Mouse (Mus musculus): Measurements from ENCODE around the gene Senp7. TPM values are rescaled to one million over a fixed set of nuclear protein-coding genes. Genes with fewer than 3 reads are reported as not detected.
"Not testable (repeated sequence)": the region's sequence is repeated elsewhere in the genome, so short reads cannot be mapped to it uniquely, and the experiment has no call there.

Senp7 gene
- total RNA-seq, 2 experiments from 2014 or later, result 18.8 to 29.1 TPM

- peak; percentile 13 for DNase-seq
Observed at GRCm38 (mm10) chr16:56134149-56134548, 86.0 kb downstream of the Senp7 start.

GRCm38 (mm10) chr16:56137672-56138071, 89.5 kb downstream of the Senp7 start:
- DNase-seq, result not testable (repeated sequence)

- no peak for DNase-seq
Observed at GRCm38 (mm10) chr16:56139921-56140320, 91.8 kb downstream of the Senp7 start.

- DNase-seq, result no peak
Observed at GRCm38 (mm10) chr16:56144876-56145555, 96.9 kb downstream of the Senp7 start.

- DNase-seq, result no peak
Observed at GRCm38 (mm10) chr16:56147679-56148078, 99.5 kb downstream of the Senp7 start.

GRCm38 (mm10) chr16:56163466-56163865, 115.3 kb downstream of the Senp7 start:
- DNase-seq, result peak; percentile 16

- DNase-seq, result no peak
Observed at GRCm38 (mm10) chr16:56170247-56170646, 122.1 kb downstream of the Senp7 start.

- peak; percentile 30 for DNase-seq
Observed at GRCm38 (mm10) chr16:56175867-56176581, 127.9 kb downstream of the Senp7 start.

- no peak for DNase-seq
Observed at GRCm38 (mm10) chr16:56186863-56187262, 138.7 kb downstream of the Senp7 start.

GRCm38 (mm10) chr16:56188198-56188597, 140.1 kb downstream of the Senp7 start:
- no peak for DNase-seq

- no peak for DNase-seq
Observed at GRCm38 (mm10) chr16:56204051-56204450, 155.9 kb downstream of the Senp7 start, which contains the start of gene Impg2. TSS of gene Impg2 (plus strand) at chr16:56204313.

- DNase-seq, result no peak
Observed at GRCm38 (mm10) chr16:56212740-56213139, 164.6 kb downstream of the Senp7 start.

- no peak for DNase-seq
Observed at GRCm38 (mm10) chr16:56227686-56228085, 179.5 kb downstream of the Senp7 start.

GRCm38 (mm10) chr16:56229455-56229854, 181.3 kb downstream of the Senp7 start:
- DNase-seq, result no peak

GRCm38 (mm10) chr16:56231300-56231699, 183.2 kb downstream of the Senp7 start:
- peak; percentile 37 for DNase-seq

- no peak for DNase-seq
Observed at GRCm38 (mm10) chr16:56232736-56233135, 184.6 kb downstream of the Senp7 start.

Small RNAs within 50 kb of the gene (microRNA-seq; reads per million reads assigned to microRNA genes)
- not detected for gene Gm24047

Other genes starting within 250 kb of the Senp7 start
- 1 to 10 TPM; 8.0 to 8.9 TPM for gene Nfkbiz, start 209.4 kb upstream of the Senp7 start, total RNA-seq (2021)
- gene Nxpe3, start 153.1 kb upstream of the Senp7 start, total RNA-seq (2021), result 1 to 10 TPM; 1.6 to 2.0 TPM
- 1 to 10 TPM; 7.4 to 8.1 TPM for gene Cep97, start 113.5 kb upstream of the Senp7 start, total RNA-seq (2021)
- 100 to 1,000 TPM; 800 to 819 TPM for gene Rpl24, start 82.1 kb upstream of the Senp7 start, total RNA-seq (2021)
- gene Zbtb11, start 74.5 kb upstream of the Senp7 start, total RNA-seq (2021), result 10 to 100 TPM; 17.0 to 17.7 TPM
- 10 to 100 TPM; 79.8 to 83.7 TPM for gene Pcnp, start 18.6 kb upstream of the Senp7 start, total RNA-seq (2021)
- gene Trmt10c, start 10.5 kb upstream of the Senp7 start, total RNA-seq (2021), result 10 to 100 TPM; 18.2 to 21.5 TPM
- 1 to 10 TPM in 1 of 2 experiments, under 1 TPM in 1; 0.30 to 1.1 TPM for gene Impg2, start 156.0 kb downstream of the Senp7 start, total RNA-seq (2021)

Data from adrenal gland, postnatal 10 days (tissue).